Mouse (Mus musculus) lung, postnatal 25 days (tissue): ENCODE results near the gene Olfr730.

Experiments used
- DNase-seq: peaks from one replicate; pipeline ENCODE4 v3.0.0; 2022; ENCODE audit warnings: low spot score

Gene Olfr730

DNA sequence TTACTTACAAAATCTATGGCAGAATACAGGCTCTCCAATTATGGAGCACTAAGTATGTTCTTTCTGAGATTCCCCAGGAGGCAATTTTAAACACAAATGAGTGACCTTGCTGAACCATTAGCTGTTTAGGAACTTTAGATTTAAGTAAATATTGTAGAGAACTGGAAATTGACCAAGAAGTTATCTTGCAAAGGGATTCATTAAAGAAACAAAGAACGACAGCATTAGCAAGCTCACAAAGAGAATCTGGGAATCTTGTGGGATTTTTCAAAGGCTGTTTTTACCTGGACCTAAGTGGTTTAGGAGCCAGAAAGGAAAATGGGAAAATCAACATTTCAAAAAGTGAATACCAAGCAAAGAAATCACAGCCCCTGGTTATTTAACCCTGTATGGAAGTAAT, at the start of gene Olfr730:
TSS of gene Olfr730 (minus strand) at position 101 of the 400 bp plus-strand sequence.
- no peak for DNase-seq

DNA sequence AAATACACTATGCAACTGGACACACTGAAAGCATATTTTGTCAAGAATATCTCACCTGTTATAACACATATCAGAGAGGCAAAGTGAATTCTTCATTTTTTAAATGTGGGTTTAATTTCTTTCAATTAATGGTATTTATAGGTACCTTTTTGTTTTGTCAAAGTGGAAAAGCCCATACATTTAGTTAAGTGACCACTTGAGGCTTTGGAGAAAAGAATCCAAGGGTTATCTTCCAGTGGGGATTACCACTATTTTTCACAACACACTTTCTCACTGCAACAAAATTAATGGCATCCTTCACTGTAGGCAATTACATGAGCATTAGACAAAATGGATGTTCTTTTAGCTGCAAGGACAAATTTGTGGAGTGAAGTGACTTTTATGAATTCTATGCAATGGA, 35.2 kb downstream of the Olfr730 start, which contains the start of gene Olfr729:
TSS of gene Olfr729 (minus strand) at position 101 of the 400 bp plus-strand sequence.
- no peak for DNase-seq

DNA sequence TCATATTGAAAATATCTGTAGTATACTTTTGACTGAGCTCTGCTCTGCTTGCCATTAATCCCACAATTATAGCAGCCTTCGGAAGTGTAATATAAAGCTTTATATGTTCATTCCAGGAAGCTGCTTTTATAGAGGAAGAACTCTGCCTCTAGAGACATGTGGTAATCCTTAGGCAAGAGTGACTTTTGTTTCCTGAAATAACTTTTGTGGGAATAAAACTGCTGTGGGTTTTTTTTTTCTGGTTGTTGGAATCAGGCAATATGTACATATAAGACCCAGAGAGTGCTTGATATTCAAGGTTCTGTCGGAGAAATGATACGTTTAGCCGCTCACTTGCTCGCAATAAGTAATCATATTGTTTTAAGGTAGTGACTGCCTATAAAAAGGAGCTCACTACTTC, 45.4 kb downstream of the Olfr730 start, which contains the start of gene Olfr728:
TSS of gene Olfr728 (minus strand) at position 101 of the 400 bp plus-strand sequence.
- DNase-seq = no peak
